ENCODE assay signal across 8 mouse cellular contexts in genomic region chr10:37136981-37137518, GRCm38 (mm10). TPM values are rescaled to one million over a fixed set of nuclear protein-coding genes. Genes with fewer than 3 reads are reported as not detected.
DNase-seq lines count a peak whose midpoint lies in the region; ATAC-seq and TF ChIP-seq lines count a peak whose summit lies in the region.

No protein-coding gene starts in this region.

- peak overlapping the region; percentile 98 for H3K4me3 ChIP-seq in cortical plate, adult 2 months (ENCODE audit: insufficient read depth, low read length)
- peak overlapping the region; percentile 92 for H3K4me3 ChIP-seq in megakaryocyte, embryonic 14.5 days (replicated peaks)

- H3K36me3 ChIP-seq in megakaryocyte, embryonic 14.5 days (replicated peaks; ENCODE audit: low read length) = no peaks in the 10 kb centered on the region

- ATAC-seq in inflammation-experienced regulatory T-cells, adult 6 months = peak; percentile 58

- no peaks in the 10 kb centered on the region for H3K4me1 ChIP-seq in cortical plate, adult 2 months (ENCODE audit: control insufficient read depth, insufficient read depth, low read length)
- peaks cover 48% of the 10 kb centered on the region for H3K4me1 ChIP-seq in megakaryocyte, embryonic 14.5 days

- TF ChIP-seq POLR2A in cortical plate, adult 2 months (IDR thresholded peaks at IDR 0.05; ENCODE audit: extremely low read depth, insufficient read depth, low read length) = no peak

- H3K27me3 ChIP-seq in megakaryocyte, embryonic 14.5 days (replicated peaks) = peaks cover 60% of the 10 kb centered on the region

- peak overlapping the region; percentile 99 for H3K27ac ChIP-seq in cortical plate, adult 2 months (ENCODE audit: insufficient read depth, low read length)

- peak; percentile 38; the same call in 1 of the 2 replicates for TF ChIP-seq CTCF in cortical plate, adult 2 months (IDR thresholded peaks at IDR 0.05; ENCODE audit: extremely low read depth, insufficient read depth, low read length)

- no peaks in the 10 kb centered on the region for H3K9me3 ChIP-seq in megakaryocyte, embryonic 14.5 days

- peak; percentile 86 for DNase-seq in adipocyte (ENCODE audit: low spot score)
- DNase-seq in gastrocnemius, postnatal 10 days = peak; percentile 97
- DNase-seq in left cerebral cortex, adult 9 months (ENCODE audit: low spot score in 2 of 2) = peak; percentile 53 to 89
- DNase-seq in right cerebral cortex, adult 2 months (ENCODE audit: low spot score in 2 of 2) = peak; percentile 90 to 91
- peak; percentile 77 for DNase-seq in urinary bladder, postnatal 10 days (ENCODE audit: low spot score)

RNA-seq across cellular contexts. Expression of gene Marcks, which starts 1.7 kb away (rescaled TPM):
- 84.5 and 87.9 TPM in 2 replicates for polyA plus RNA-seq in cortical plate, adult 2 months (2012; rRNA removed)
- total RNA-seq in gastrocnemius, postnatal 10 days (2021) = 100 to 1,000 TPM; 156 to 179 TPM
- polyA plus RNA-seq in inflammation-experienced regulatory T-cells, adult 6 months (2017; shearing (Covaris generic)) = 1 to 10 TPM in 1 of 3 experiments, under 1 TPM in 2; 0.64 to 1.3 (median 0.71) TPM
- polyA plus RNA-seq in megakaryocyte, embryonic 14.5 days (2012; ENCODE audit: insufficient read depth, low replicate concordance) = 5.0 and 24.3 TPM in 2 replicates

Comparison
In these comparisons a context has a peak if more than half of its experiments do, and no peak if none do; other contexts are left out.
1. Peak in every context shown above with its lines: DNase-seq, ATAC-seq, H3K4me3 ChIP-seq and H3K27ac ChIP-seq.